Mouse (Mus musculus) forebrain, embryonic 13.5 days (tissue): ENCODE results near the gene Gm17019. TPM values are rescaled to one million over a fixed set of nuclear protein-coding genes. Genes with fewer than 3 reads are reported as not detected.
A peak's percentile ranks its signal among the peaks of the same experiment; 100 is the strongest.
"Not testable (repeated sequence)": the region's sequence is repeated elsewhere in the genome, so short reads cannot be mapped to it uniquely, and the experiment has no call there.

Experiments used
- ATAC-seq: fragments of 200-750 bp; cut with Nextera tagmentation; 2 replicates; pipeline ENCODE4 v1.8.0; 2017
- H3K27ac ChIP-seq: fragments of 300-500 bp; sonication (generic); 2 replicates; pipeline ENCODE4 v1.5.1; 2015; ENCODE audit warnings: inconsistent platforms, mild to moderate bottlenecking, moderate library complexity
- H3K27me3 ChIP-seq: fragments of 300-500 bp; sonication (generic); 2 replicates; pipeline ENCODE4 v1.6.1; 2015; ENCODE audit warnings: mild to moderate bottlenecking, inconsistent platforms
- H3K36me3 ChIP-seq: fragments of 300-500 bp; sonication (generic); 2 replicates; pipeline ENCODE4 v1.6.1; 2015; ENCODE audit warnings: mild to moderate bottlenecking, inconsistent platforms; ENCODE audit not compliant: poor library complexity, severe bottlenecking
- H3K4me1 ChIP-seq: fragments of 300-500 bp; sonication (generic); 2 replicates; pipeline ENCODE4 v1.6.1; 2015; ENCODE audit warnings: inconsistent platforms
- H3K4me2 ChIP-seq: fragments of 300-500 bp; sonication (generic); 2 replicates; pipeline ENCODE4 v1.6.1; 2015; ENCODE audit warnings: inconsistent platforms, mild to moderate bottlenecking, moderate library complexity
- H3K4me3 ChIP-seq: fragments of 300-500 bp; sonication (generic); 2 replicates; pipeline ENCODE4 v1.5.1; 2015; ENCODE audit warnings: mild to moderate bottlenecking, inconsistent platforms
- H3K9ac ChIP-seq: fragments of 300-500 bp; sonication (generic); 2 replicates; pipeline ENCODE4 v1.6.1; 2015; ENCODE audit warnings: mild to moderate bottlenecking, inconsistent platforms
- H3K9me3 ChIP-seq: fragments of 300-500 bp; sonication (generic); replicated peaks from 2 replicates; pipeline ENCODE4 v1.6.1; 2016; ENCODE audit warnings: inconsistent platforms
- WGBS: fragments of 180-500 bp; shearing (Covaris S2); methylation state at CpG from one replicate; pipeline ENCODE4 v1.1.7; 2015; 5-methylcytosine and 5-hydroxymethylcytosine counted together
- polyA plus RNA-seq: library from polyadenylated mRNA; unstranded; fragments of >200 nt; fragmentation: Nextera tagmentation; extraction: Ambion mirVana; gene quantifications from 2 replicates; pipeline ENCODE4 v1.2.1, GENCODE M21; 2015

Gene Gm17019
- not detected in 2 replicates for polyA plus RNA-seq

DNA sequence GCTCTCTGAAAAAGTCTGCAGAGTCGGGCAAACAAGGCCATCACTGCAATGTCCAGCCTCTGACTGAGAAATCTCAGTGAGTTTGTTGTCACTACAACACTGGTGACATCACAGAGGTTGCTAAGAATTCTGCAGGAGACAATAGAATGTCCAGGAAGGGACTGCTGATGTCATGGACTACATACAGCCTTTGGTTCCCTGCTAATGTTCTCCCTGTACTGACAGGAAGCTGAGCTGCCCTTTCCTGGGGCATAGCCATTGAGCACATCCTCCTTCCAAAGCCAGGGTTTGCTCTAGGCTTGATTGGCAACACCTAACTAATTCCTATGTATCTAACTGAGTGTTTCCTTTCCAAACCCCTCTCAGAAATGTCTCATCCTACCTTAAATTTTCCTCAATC lies at the start of gene Gm17019:
Gm17019 (minus strand) TSS at position 101 of the 400 bp plus-strand sequence.
- H3K4me2 ChIP-seq, H3K36me3 ChIP-seq, H3K9ac ChIP-seq, ATAC-seq, H3K27ac ChIP-seq, H3K4me3 ChIP-seq, H3K4me1 ChIP-seq, H3K27me3 ChIP-seq: not testable (repeated sequence)
- H3K9me3 ChIP-seq = peaks cover 48% of the 10 kb centered on the region
- WGBS = 39% methylated on average over 1 of the region's 1 CpGs

DNA sequence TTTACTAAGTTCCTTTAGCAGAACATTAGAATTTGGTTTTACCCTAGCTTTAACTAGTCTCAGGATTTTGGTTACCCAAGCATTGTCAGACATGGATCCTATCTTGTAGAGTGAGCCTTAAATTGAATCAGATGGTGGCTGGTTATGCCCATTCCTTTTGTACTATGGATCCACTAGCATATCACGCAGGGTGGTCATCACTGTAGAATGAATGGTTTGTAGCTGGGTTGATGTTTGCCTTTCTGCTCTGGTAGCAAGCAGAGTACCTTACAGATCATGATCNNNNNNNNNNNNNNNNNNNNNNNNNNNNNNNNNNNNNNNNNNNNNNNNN lies 29.6 kb upstream of the Gm17019 start:
- ATAC-seq, H3K4me1 ChIP-seq, H3K4me2 ChIP-seq, H3K27me3 ChIP-seq, H3K9ac ChIP-seq, H3K4me3 ChIP-seq, H3K36me3 ChIP-seq, H3K27ac ChIP-seq: not testable (repeated sequence)
- 94% methylated on average over 1 of the region's 1 CpGs for WGBS
- H3K9me3 ChIP-seq = peaks cover 25% of the 10 kb centered on the region

DNA sequence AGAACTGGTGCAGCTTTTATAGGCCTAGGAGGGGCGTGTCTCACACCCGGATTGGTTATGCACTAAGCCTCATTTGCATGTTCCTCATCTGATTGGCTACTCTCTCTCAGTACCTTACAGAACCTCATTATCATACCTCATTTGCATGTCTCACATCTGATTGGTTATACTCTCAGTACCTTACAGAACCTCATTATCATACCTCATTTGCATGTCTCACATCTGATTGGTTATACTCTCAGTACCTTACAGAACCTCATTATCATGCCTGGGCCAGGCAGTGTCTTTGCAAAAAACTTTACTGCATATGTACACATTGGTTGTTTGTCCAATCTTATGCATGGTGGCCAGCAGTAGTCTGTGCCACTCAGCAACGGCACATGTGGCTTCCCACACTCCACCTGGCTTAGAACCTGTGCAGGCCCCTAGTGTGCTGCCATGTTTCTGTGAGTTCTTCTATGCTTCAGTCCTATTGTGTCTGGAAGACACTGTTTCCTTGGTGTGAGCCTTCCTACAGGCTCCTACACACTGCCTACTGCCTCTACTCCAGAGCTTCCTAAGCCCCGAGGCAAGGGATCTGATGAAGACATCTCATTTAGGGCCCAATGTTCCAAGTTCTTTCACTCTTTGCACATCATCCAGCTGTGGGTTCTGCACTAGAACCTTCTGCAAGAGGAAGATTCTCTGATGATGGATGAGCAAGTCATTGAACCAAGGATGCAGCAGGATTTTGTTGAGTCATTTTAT lies 29.0 kb upstream of the Gm17019 start:
- H3K27me3 ChIP-seq, H3K4me1 ChIP-seq, H3K36me3 ChIP-seq, H3K27ac ChIP-seq, H3K4me3 ChIP-seq, H3K9ac ChIP-seq, H3K4me2 ChIP-seq: not testable (repeated sequence)
- WGBS = 82% methylated on average over 4 of the region's 4 CpGs
- H3K9me3 ChIP-seq = peaks cover 27% of the 10 kb centered on the region
- peak; percentile 75 for ATAC-seq

DNA sequence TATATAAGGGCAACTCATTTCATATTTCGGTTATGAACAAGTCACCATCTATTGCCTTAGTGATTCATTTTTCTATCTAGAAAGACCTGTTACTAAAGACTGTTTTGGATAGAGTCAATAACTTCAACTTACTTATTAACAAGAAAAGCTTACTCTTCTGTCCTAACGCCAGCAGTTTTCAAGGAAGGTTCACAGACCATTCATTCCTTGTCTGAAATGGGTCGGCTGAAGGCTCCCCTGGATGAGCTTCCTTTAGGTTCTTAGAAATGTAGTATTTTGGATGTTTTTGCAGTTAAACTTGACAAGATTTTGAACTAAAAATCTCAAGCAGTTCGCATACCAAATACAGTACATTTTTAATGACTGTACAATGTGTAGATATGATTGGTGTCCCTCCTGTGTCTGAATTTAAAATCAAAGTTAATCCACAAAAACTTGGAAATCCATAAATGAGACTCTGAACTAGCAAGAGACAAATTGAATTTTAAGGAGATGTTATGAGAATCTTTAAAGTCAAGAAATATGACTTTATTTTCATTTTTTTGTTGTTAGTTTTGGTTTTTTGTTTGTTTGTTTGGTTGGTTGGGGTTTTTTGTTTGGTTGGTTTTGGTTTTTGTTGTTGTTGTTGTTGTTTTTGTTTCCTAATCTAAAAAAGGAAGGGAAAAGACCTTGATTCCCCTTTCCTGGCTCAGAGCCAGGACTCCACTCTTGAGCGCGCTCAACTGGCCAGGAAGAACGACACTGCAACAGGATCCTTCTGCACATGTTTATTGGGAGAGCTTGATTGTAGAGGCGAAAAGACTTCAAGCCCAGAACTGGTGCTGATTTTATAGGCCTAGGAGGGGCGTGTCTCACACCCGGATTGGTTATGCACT lies 21.6 kb upstream of the Gm17019 start:
- H3K36me3 ChIP-seq, ATAC-seq, H3K4me3 ChIP-seq, H3K27me3 ChIP-seq, H3K4me1 ChIP-seq, H3K27ac ChIP-seq, H3K9ac ChIP-seq, H3K4me2 ChIP-seq: not testable (repeated sequence)
- H3K9me3 ChIP-seq = peaks cover 35% of the 10 kb centered on the region
- 77% methylated on average over 10 of the region's 10 CpGs for WGBS

DNA sequence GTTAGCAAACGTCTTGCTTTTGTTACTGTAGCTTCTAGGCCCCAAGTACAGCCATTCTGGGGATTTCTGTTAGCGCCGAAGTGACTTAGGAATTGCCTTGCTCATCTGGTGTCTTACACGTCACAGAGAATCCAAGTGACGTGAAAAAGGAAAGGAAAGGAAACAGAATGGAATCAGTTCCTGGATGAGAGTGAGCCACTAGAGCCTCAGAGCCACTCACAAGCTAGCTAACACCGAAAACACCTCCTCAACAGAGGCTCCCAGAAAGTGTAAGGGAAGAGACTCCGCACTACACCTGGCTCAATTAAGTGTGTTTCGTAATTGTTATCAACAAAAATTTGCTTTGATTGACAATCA lies 20.8 kb upstream of the Gm17019 start:
- not testable (repeated sequence) for H3K27me3 ChIP-seq, H3K4me3 ChIP-seq, H3K27ac ChIP-seq, ATAC-seq, H3K4me1 ChIP-seq, H3K9ac ChIP-seq, H3K36me3 ChIP-seq, H3K4me2 ChIP-seq
- 77% methylated on average over 8 of the region's 8 CpGs for WGBS
- peaks cover 35% of the 10 kb centered on the region for H3K9me3 ChIP-seq

DNA sequence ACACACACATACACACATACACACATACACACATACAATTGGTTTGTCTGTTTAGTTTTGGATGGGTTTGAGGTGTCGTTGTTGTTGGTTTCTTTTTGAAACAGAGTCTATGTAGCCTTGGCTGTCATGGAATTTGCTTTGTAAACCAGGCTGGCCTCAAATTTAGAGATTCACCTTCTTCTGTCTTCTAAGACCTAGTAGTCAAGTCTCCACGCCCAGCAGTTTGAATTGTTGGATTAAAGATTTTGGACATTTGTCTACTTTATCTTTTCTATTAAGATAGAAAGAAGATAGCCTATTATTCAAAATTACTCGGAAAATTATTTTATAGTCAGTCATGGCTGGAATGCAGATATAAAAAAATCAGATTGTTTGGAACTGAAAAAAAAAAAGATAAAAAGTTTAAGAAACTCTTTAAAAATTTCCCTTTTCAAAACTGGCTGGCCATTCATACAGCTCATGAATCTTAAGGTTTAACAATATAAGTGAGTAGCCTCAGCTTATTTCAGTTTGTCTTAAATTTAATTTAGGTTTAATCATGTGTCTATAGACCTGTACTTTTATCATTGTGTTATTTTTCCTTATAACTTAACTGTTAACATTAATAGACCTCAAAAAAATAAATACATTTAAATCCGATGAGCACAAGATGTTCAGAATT lies 20.3 kb upstream of the Gm17019 start:
- not testable (repeated sequence) for H3K36me3 ChIP-seq, H3K27ac ChIP-seq, H3K27me3 ChIP-seq, H3K4me1 ChIP-seq, H3K9ac ChIP-seq, H3K4me2 ChIP-seq, ATAC-seq, H3K4me3 ChIP-seq
- 80% methylated on average over 4 of the region's 4 CpGs for WGBS
- peaks cover 32% of the 10 kb centered on the region for H3K9me3 ChIP-seq

DNA sequence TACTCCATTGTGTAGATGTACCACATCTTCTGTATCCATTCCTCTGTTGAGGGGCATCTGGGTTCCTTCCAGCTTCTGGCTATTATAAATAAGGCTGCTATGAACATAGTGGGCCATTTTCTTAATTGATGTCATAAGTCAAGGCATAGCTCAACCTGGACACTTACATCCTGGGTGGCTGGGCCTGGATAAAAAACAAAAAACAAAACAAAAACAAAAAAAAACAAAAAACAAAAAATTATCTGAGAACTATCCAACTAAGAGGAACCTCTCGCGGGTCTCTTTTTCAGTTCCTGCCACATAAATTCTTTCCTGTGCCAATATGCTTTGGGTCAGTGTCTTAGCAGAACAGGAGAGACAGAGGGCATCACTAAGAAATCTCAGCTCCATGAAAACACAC lies 18.0 kb upstream of the Gm17019 start:
- not testable (repeated sequence) for H3K4me1 ChIP-seq, H3K36me3 ChIP-seq, H3K4me3 ChIP-seq, H3K27me3 ChIP-seq, H3K9ac ChIP-seq, H3K4me2 ChIP-seq, ATAC-seq, H3K27ac ChIP-seq
- 72% methylated on average over 2 of the region's 2 CpGs for WGBS
- H3K9me3 ChIP-seq = peaks cover 27% of the 10 kb centered on the region

DNA sequence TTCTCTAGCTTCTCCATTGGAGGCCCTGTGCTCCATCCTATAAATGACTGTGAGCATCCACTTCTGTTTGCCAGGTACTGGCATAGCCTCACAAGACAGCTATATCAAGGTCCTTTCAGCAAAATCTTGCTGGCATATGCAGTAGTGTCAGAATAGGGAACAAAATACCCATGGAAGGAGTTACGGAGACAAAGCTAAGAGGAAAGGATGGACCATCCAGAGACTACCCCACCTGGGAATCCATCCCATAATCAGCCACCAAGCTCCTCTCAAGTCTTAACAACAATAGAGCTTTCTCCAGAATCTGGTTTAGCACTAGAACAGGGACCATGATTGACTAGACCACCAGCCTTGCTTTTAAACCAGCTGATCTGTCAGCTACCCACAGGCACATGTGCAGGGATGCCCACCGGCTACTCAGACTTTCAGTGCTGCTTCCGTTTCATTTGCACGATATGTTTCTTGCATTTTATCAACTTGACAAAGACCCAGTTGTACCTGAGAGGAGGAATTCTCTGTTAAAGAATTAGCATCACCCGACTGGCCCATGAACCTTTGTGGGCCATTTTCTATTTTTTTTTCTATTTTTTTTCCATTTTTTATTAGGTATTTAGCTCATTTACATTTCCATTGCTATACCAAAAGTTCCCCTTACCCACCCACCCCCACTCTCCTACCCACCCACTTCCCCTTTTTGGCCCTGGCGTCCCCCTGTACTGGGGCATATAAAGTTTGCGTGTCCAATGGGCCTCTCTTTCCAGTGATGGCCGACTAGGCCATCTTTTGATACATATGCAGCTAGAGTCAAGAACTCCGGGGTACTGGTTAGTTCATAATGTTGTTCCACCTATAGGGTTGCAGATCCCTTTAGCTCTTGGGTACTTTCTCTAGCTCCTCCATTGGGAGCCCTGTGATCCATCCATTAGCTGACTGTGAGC lies 12.3 kb upstream of the Gm17019 start:
- H3K4me1 ChIP-seq, H3K4me2 ChIP-seq, H3K36me3 ChIP-seq, H3K9ac ChIP-seq, H3K4me3 ChIP-seq, H3K27me3 ChIP-seq, H3K27ac ChIP-seq, ATAC-seq: not testable (repeated sequence)
- 85% methylated on average over 9 of the region's 9 CpGs for WGBS
- peaks cover 11% of the 10 kb centered on the region for H3K9me3 ChIP-seq

DNA sequence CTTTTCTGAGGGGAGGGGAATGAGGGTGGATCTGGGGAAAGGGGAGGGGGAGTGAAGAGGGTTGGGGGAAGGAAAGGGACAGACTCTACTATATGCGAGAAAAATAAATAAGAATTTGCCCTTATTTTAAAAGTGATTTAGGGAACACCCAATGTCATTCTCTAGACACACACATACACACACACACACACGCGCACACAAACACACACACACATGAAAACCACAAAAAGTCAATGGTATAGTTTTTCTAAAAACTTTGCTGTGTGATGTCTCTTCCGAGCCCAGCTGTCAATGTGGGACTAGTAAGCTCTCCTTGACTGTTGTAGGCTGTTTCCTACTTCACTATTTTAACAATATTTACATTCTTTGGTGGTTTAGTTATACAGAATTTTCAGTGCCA lies 8.0 kb upstream of the Gm17019 start:
- H3K9me3 ChIP-seq = peaks cover 30% of the 10 kb centered on the region
- not testable (repeated sequence) for ATAC-seq, H3K4me3 ChIP-seq, H3K27me3 ChIP-seq, H3K36me3 ChIP-seq, H3K9ac ChIP-seq, H3K27ac ChIP-seq, H3K4me1 ChIP-seq, H3K4me2 ChIP-seq
- WGBS = 59% methylated on average over 3 of the region's 4 CpGs

DNA sequence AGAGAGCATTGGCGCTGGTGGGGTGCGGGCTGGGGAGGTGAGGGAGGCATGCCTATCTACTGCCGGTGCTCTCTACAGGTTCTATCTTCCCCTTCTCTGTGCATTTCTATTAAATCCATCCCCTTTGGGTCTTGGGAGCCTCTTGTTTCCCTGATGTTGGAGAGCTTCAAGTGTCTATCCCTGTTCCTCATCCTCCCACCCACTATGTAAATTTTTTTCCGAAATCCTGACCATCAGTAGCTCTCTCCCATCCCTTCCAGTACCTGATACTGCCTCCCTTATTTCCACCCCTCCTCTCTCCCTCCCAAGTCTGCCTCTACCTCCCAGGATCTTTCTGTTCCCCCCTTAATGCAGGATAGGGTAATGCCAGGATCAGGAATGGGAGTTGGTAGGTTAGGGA lies 7.2 kb upstream of the Gm17019 start:
- not testable (repeated sequence) for H3K36me3 ChIP-seq, H3K4me2 ChIP-seq, H3K9ac ChIP-seq, H3K27ac ChIP-seq, H3K27me3 ChIP-seq, H3K4me1 ChIP-seq, H3K4me3 ChIP-seq
- H3K9me3 ChIP-seq = peaks cover 35% of the 10 kb centered on the region
- peak; percentile 85; the same call in 1 of the 2 replicates for ATAC-seq
- 80% methylated on average over 4 of the region's 4 CpGs for WGBS

DNA sequence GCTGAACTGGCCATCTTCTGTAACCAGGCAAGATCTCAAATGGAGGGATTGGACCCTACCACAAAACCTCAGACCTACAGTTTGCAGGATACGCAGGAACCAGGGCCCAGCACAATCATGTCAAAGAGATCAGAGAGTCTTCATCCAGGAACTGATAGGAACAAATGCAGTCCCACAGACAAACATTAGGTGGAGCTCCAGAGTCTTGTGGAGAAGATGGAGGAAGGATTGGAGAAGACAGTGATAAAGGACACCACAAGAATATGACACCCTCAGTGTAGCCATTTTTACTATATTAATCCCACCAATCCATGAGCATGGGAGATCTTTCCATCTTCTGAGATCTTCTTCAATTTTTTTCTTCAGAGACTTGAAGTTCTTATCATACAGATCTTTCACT lies 8.5 kb downstream of the Gm17019 start:
- H3K4me2 ChIP-seq, H3K9ac ChIP-seq, H3K36me3 ChIP-seq, H3K27me3 ChIP-seq, H3K27ac ChIP-seq, H3K4me1 ChIP-seq, H3K4me3 ChIP-seq, ATAC-seq: not testable (repeated sequence)
- peaks cover 33% of the 10 kb centered on the region for H3K9me3 ChIP-seq
- 81% methylated on average over 1 of the region's 1 CpGs for WGBS
